Mouse (Mus musculus) myocyte (in vitro differentiated cells): ENCODE results near the gene Pax4.

ENCODE experiments used
- POLR2A ChIP-seq: IDR thresholded peaks from one replicate; pipeline ENCODE4 v1.6.1; 2011; ENCODE audit warnings: low read depth, mild to moderate bottlenecking, control low read depth, moderate library complexity; ENCODE audit not compliant: insufficient read length
- USF1 ChIP-seq: IDR thresholded peaks from one replicate; pipeline ENCODE4 v1.6.1; 2011; ENCODE audit warnings: low read depth, mild to moderate bottlenecking, control low read depth, moderate library complexity

GRCm38 (mm10) chr6:28420361-28420760, 28.8 kb downstream of the Pax4 start:
- TF ChIP-seq POLR2A (no peak), USF1 (no peak)
